Mouse (Mus musculus): ENCODE results near the gene Aldh1a1. TPM values are rescaled to one million over a fixed set of nuclear protein-coding genes. Genes with fewer than 3 reads are reported as not detected.

Aldh1a1 gene
- total RNA-seq, 2 experiments from 2014 or later, result 164 to 219 TPM

GRCm38 (mm10) chr19:20549409-20549808 is 56.9 kb downstream of the Aldh1a1 start:
- peak; percentile 69 for DNase-seq (ENCODE audit: low spot score)

GRCm38 (mm10) chr19:20555365-20555764 is 62.9 kb downstream of the Aldh1a1 start:
- DNase-seq (ENCODE audit: low spot score), result no peak

GRCm38 (mm10) chr19:20557211-20557610 is 64.7 kb downstream of the Aldh1a1 start:
- no peak for DNase-seq (ENCODE audit: low spot score)

- DNase-seq (ENCODE audit: low spot score), result no peak
Observed at GRCm38 (mm10) chr19:20558069-20558468, 65.6 kb downstream of the Aldh1a1 start.

- no peak for DNase-seq (ENCODE audit: low spot score)
Observed at GRCm38 (mm10) chr19:20558544-20558943, 66.0 kb downstream of the Aldh1a1 start.

- DNase-seq (ENCODE audit: low spot score), result no peak
Observed at GRCm38 (mm10) chr19:20558952-20559351, 66.4 kb downstream of the Aldh1a1 start.

- DNase-seq (ENCODE audit: low spot score), result no peak
Observed at GRCm38 (mm10) chr19:20559952-20560351, 67.4 kb downstream of the Aldh1a1 start.

GRCm38 (mm10) chr19:20562396-20562795 is 69.9 kb downstream of the Aldh1a1 start:
- DNase-seq (ENCODE audit: low spot score), result no peak

- DNase-seq (ENCODE audit: low spot score), result no peak
Observed at GRCm38 (mm10) chr19:20566294-20566693, 73.8 kb downstream of the Aldh1a1 start.

GRCm38 (mm10) chr19:20567039-20567438 is 74.5 kb downstream of the Aldh1a1 start:
- no peak for DNase-seq (ENCODE audit: low spot score)

- no peak for DNase-seq (ENCODE audit: low spot score)
Observed at GRCm38 (mm10) chr19:20576984-20577383, 84.5 kb downstream of the Aldh1a1 start.

GRCm38 (mm10) chr19:20577429-20577828 is 84.9 kb downstream of the Aldh1a1 start:
- DNase-seq (ENCODE audit: low spot score), result no peak

GRCm38 (mm10) chr19:20599951-20600350 is 107.4 kb downstream of the Aldh1a1 start:
- no peak for DNase-seq (ENCODE audit: low spot score)

- peak; percentile 6 for DNase-seq (ENCODE audit: low spot score)
Observed at GRCm38 (mm10) chr19:20601739-20602138, 109.2 kb downstream of the Aldh1a1 start.

GRCm38 (mm10) chr19:20603212-20603611 is 110.7 kb downstream of the Aldh1a1 start:
- no peak for DNase-seq (ENCODE audit: low spot score)

GRCm38 (mm10) chr19:20603866-20604265 is 111.4 kb downstream of the Aldh1a1 start:
- DNase-seq (ENCODE audit: low spot score), result no peak

GRCm38 (mm10) chr19:20614252-20614930 is 121.9 kb downstream of the Aldh1a1 start:
- DNase-seq (ENCODE audit: low spot score), result no peak

GRCm38 (mm10) chr19:20622434-20622833 is 129.9 kb downstream of the Aldh1a1 start:
- no peak for DNase-seq (ENCODE audit: low spot score)

- no peak for DNase-seq (ENCODE audit: low spot score)
Observed at GRCm38 (mm10) chr19:20623416-20623815, 130.9 kb downstream of the Aldh1a1 start.

GRCm38 (mm10) chr19:20631020-20631419 is 138.5 kb downstream of the Aldh1a1 start:
- no peak for DNase-seq (ENCODE audit: low spot score)

GRCm38 (mm10) chr19:20633876-20634691 is 141.6 kb downstream of the Aldh1a1 start:
- DNase-seq (ENCODE audit: low spot score), result no peak

- DNase-seq (ENCODE audit: low spot score), result no peak
Observed at GRCm38 (mm10) chr19:20644346-20644745, 151.8 kb downstream of the Aldh1a1 start.

GRCm38 (mm10) chr19:20647496-20647895 is 155.0 kb downstream of the Aldh1a1 start:
- DNase-seq (ENCODE audit: low spot score), result peak; percentile 1

Data from gastrocnemius, adult 18-20 months (tissue).